Mouse (Mus musculus) 3134 (cell line): ENCODE measurements around the gene Cdkal1.

ENCODE experiments used
- DNase-seq: peaks from one replicate; pipeline ENCODE4 v3.0.0-alpha.2; 2011; ENCODE audit warnings: low spot score; ENCODE audit not compliant: insufficient read length; ENCODE audit errors: extremely low read depth

Gene Cdkal1

GRCm38 (mm10) chr13:29638303-29638702 lies 217.2 kb downstream of the Cdkal1 start:
- DNase-seq = no peak

GRCm38 (mm10) chr13:29637788-29638187 lies 217.7 kb downstream of the Cdkal1 start:
- peak; percentile 4 for DNase-seq

DNA sequence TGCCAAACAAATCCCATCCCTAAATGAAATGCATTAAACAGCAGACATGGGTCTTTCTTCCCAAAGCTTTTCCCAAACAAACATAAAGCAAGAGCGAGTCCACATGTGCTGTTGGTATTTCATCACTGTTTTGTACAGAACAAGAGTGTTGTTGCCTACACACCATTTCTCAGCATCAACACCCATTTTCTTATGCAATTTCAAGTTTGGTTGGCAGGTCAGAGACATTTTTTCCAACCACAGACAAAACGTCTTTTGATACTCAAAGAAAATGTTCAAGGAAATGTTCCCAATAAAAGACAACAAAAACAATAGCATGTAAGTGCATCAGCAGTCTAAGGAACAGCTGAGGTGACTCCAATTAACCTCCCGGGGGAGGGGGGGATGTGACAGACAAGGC lies 219.9 kb downstream of the Cdkal1 start:
- DNase-seq = no peak

DNA sequence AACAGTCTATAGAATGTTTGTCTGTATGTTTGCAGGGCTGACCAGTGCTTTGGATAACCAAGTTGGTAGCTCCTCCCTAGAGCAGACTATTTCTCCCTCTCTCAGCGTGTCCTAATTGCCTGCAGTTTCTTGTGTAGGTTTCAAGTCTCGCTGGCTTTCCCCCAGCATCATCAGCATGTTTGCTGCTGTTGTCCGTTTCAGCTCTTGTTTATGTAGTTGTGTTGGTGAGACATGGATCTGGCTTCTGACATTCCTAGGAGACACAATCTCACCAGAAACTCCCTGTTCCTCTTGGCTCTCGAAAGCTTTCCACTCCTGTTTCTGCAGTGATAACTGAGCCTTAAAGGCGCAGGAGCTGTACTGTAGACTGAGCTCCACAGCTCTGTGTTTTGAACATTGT lies 224.1 kb downstream of the Cdkal1 start:
- DNase-seq = no peak

DNA sequence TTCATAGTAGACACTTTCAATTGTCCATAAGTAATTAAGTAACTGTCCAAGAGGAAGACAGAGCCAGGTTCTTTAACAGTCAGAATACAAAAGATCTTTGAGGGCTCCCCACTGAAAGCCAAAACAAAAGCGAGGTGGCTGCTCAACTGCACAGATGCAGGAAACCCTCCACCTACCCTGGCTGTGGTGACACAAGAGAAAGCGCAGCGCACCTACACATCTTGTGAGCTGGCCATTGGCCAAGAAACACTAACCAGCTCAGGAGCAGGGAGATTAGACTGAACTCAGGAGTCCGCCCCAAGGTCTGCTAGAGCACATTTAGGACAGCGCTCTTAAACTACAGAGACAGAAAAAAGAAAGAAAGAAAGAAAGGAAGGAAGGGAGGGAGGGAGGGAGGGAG lies 226.9 kb downstream of the Cdkal1 start:
- DNase-seq = no peak

GRCm38 (mm10) chr13:29627438-29628124 lies 227.9 kb downstream of the Cdkal1 start:
- no peak for DNase-seq

GRCm38 (mm10) chr13:29624929-29625328 lies 230.5 kb downstream of the Cdkal1 start:
- DNase-seq = no peak

- DNase-seq = no peak
Observed at GRCm38 (mm10) chr13:29623636-29624239, 231.7 kb downstream of the Cdkal1 start.

DNA sequence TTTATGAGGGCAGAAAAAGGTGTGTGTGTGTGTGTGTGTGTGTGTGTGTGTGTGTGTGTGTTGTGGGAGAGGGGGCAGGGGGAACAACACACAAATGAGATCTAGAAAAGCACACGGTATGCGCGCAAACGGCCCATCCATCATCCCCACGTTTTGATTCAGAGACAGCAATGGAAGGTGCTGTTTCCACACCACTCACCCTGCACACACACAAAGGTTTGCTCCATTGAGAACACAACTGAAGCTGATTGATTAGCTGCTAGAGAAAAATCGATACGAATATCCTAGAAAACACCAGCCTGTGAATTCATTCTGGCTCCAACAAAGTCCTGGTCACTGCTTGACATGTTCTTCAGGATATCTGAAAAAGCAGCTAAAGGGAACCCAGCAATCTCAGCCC lies 233.6 kb downstream of the Cdkal1 start:
- no peak for DNase-seq

DNA sequence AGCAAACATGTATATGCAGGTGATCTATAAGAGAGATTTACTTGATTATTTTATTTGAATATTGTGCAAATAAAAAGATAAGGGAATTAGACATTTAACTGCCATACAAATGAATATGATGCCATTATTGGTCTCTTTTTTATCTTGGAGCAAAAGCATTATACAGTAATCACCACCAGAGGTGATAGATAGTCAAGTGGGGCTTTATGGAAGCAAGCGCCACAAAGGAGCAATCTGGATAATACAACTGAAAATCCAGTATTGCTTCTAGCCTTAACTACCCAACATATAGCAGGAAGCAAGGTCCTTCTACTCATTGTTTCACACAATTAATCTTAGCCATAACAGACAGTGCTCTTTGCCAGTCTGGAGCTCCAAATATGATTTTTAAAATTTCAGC lies 234.1 kb downstream of the Cdkal1 start:
- DNase-seq = no peak

GRCm38 (mm10) chr13:29620826-29621225 lies 234.6 kb downstream of the Cdkal1 start:
- DNase-seq = no peak

DNA sequence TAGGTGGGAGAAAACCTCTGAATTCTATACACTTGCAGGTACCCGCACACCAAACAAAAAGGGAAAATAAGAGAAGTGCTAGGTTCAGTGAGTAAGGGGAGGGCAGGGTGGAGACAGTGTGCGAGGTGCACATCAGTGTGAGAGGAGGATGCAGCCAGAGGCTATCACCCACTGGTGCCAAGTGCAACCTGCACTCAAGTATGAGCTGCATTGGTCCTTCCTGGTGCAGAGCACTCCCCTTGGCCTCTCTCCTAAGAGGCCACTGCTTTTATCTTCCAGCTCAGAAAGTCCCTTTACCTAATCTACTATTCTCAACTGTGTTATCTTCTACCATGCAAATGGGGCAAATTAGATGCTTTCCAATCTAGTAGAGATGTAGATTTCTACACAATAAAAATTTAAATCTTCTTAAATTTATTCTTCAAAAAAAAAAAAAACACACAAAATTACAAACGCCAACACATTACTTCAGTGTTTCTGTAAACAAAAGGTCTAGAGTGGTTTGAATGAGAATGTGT lies 238.8 kb downstream of the Cdkal1 start:
- DNase-seq = no peak

DNA sequence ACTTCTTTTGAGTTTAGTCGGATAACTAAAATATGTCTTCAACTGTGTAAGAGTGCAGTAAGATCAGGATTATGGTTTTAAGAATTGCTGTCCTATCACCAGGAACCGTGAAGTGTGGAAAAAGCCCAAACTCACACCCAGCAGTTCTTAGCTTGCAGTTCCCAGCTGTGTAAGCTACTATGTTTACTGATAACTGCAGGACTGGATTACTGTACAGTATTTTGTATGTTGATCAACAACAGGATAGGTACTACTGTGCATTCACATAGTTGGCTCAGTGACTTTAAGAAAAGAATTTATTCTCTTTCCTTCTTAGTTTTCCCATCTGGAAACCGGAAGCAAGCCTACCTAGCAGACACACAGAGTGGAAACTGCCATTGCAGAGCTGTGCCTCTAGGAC lies 239.5 kb downstream of the Cdkal1 start:
- DNase-seq = no peak

DNA sequence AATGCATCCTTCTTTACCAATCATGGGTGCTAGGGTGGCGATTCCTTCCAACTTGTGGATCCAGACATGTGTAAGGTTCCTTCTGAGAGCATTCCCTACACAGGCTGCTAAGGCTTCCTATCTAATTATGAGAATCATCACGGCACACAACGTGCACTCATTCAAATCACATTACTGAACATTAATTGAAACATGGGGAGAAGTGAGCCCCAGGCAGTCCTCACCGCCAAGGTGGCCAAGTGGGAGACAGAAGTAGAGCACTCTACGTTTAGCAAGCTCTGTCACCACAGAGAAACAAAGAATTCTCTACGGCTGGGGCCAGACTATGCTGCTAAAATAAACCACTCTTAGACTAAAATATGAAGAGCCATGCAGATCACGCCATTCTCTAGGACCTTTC lies 240.4 kb downstream of the Cdkal1 start:
- no peak for DNase-seq

- DNase-seq = no peak
Observed at GRCm38 (mm10) chr13:29610051-29610931, 245.2 kb downstream of the Cdkal1 start.

- DNase-seq = no peak
Observed at GRCm38 (mm10) chr13:29609441-29609840, 246.0 kb downstream of the Cdkal1 start.

DNA sequence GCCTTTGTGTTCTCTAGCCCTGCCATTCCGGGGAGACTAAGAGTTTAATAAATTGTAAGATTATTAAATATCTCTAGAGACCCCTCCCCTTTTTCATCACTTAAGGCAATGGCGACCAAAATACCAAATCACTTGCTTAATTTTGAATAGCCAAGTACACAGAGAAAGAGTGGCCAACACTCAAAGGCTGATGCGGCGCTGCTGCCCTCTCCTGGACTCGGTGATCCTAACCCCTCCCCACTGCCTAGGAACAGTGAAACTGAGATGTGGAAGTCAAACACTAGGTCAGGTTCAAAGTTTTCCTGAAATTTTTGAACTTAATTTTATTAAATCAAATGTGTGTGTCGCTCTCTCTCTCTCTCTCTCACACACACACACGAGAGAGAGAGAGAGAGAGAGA lies 251.2 kb downstream of the Cdkal1 start:
- peak; percentile 15 for DNase-seq

GRCm38 (mm10) chr13:29603597-29603996 lies 251.9 kb downstream of the Cdkal1 start:
- no peak for DNase-seq

DNA sequence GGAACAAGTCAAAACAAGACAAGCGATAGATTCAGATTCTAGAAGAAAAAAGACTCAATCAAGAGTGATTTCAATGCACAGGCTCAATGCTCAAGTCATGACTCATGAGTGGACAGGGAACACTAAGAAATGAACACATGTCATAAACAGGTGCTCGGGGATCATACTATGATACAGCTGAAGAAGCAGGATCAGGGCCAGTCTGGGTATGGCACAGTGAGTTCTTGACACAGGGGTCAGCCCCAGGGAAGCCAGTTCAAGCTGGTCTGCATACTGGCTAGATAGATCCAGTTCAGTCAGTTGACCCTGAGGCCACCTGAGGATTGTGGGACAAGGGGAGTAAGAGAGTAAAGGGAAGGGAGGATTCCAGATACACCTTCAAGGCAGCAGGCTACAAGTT lies 254.4 kb downstream of the Cdkal1 start:
- DNase-seq = no peak

DNA sequence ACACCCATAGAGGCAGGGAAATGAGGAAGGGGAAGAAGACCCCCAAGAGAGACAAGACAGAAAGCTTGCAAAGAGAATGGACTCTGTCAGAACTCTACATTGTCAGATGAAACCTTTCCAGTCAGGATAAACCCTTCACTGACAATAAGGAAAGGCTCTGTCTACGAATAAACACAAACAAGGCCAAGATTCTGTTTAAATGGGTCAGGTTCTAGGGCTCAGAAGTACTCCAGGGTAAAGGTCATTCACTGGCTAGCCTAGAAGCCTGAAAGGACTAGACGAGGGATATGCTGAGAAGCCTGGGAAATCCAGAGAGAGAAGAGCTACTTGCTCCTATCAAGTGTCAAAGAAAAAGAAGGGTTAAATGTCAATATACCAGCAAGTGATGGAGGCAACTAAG lies 255.8 kb downstream of the Cdkal1 start:
- DNase-seq = no peak

GRCm38 (mm10) chr13:29596735-29597134 lies 258.7 kb downstream of the Cdkal1 start:
- DNase-seq = no peak
